30 mouse cellular contexts compared by ENCODE assay signal in genomic region chr5:111542077-111542476, GRCm38 (mm10).
DNase-seq lines count a peak whose midpoint lies in the region; ATAC-seq and TF ChIP-seq lines count a peak whose summit lies in the region.
"Had no signal": no experiment of that assay in that cellular context is flagged by ENCODE, and none has a peak within 500 bp of the region (broad histone marks: within the 10 kb centered on the region; RNA-seq: fewer than 3 reads in every experiment).

No protein-coding gene starts in this region.

- no peak overlapping the region for H3K4me3 ChIP-seq in gastrocnemius, adult 2 months
- no peak overlapping the region for H3K4me3 ChIP-seq in lung, postnatal 0 days (ENCODE audit: low read depth, low read length)
- H3K4me3 ChIP-seq: embryonic facial prominence, embryonic 12.5 days; heart, embryonic 15.5 days; intestine, embryonic 15.5 days; left cerebral cortex, adult 2 months; megakaryocyte, embryonic 14.5 days; myocyte; neural tube, embryonic 13.5 days had no signal

- WGBS in lung, postnatal 0 days, result 69% methylated on average over 3 of the region's 3 CpGs

- H3K4me1 ChIP-seq in lung, postnatal 0 days (ENCODE audit: insufficient read depth, low read depth, low read length), result no peaks in the 10 kb centered on the region

- no peaks in the 10 kb centered on the region for H3K27me3 ChIP-seq in lung, postnatal 0 days (replicated peaks; ENCODE audit: insufficient read depth, low read length)
- H3K27me3 ChIP-seq: embryonic facial prominence, embryonic 12.5 days; intestine, embryonic 15.5 days had no signal

- H3K27ac ChIP-seq in gastrocnemius, adult 2 months, result no peak overlapping the region
- H3K27ac ChIP-seq in lung, postnatal 0 days (ENCODE audit: low read length), result no peak overlapping the region
- H3K27ac ChIP-seq: embryonic facial prominence, embryonic 12.5 days; heart, embryonic 15.5 days; hindbrain, embryonic 14.5 days; intestine, embryonic 15.5 days; left cerebral cortex, adult 2 months; neural tube, embryonic 13.5 days had no signal

- H3K9ac ChIP-seq in lung, postnatal 0 days (replicated peaks; ENCODE audit: low read depth), result no peak overlapping the region
- H3K9ac ChIP-seq: embryonic facial prominence, embryonic 12.5 days; heart, embryonic 15.5 days; hindbrain, embryonic 14.5 days; intestine, embryonic 15.5 days; neural tube, embryonic 13.5 days had no signal

- no peak for TF ChIP-seq EP300 in lung, postnatal 0 days (IDR thresholded peaks at IDR 0.05)

- intact Hi-C loops in gastrocnemius, adult 2 months (cut with DNase I), result no loop called here
- intact Hi-C loops in gastrocnemius, postnatal 36 days (cut with DNase I), result no loop called here
- intact Hi-C loops in left cerebral cortex, postnatal 10 days (cut with DNase I), result no loop called here

- no peak for TF ChIP-seq CTCF in gastrocnemius, adult 2 months (IDR thresholded peaks at IDR 0.05)
- TF ChIP-seq CTCF in lung, postnatal 0 days (IDR thresholded peaks at IDR 0.05), result no peak

- H3K4me2 ChIP-seq in lung, postnatal 0 days (replicated peaks; ENCODE audit: low read depth, low read length), result no peak overlapping the region
- H3K4me2 ChIP-seq: embryonic facial prominence, embryonic 12.5 days; heart, embryonic 15.5 days; hindbrain, embryonic 14.5 days; intestine, embryonic 15.5 days; neural tube, embryonic 13.5 days had no signal

- ATAC-seq in lung, postnatal 0 days, result 0 out of 2 replicates have a peak, but pooled peaks have one; percentile 17
- ATAC-seq in megakaryocyte progenitor cell, adult 5-6 weeks (replicated peaks; ENCODE audit: poor library complexity), result peak; percentile 64
- ATAC-seq: activated CD4-positive, CD25-positive, alpha-beta regulatory T cell, adult 4 months; intestine, embryonic 15.5 days; midbrain, embryonic 16.5 days; Patski had no signal

- peak; percentile 11 for DNase-seq in gastrocnemius, adult 2 months
- DNase-seq in gastrocnemius, postnatal 36 days, result no peak
- no peak for DNase-seq in lung, postnatal 0 days (ENCODE audit: low spot score)
- no peak for DNase-seq in lung, postnatal 4 days
- no peak for DNase-seq in left cerebral cortex, postnatal 10 days (ENCODE audit: extremely low spot score in 1 of 2, low spot score in 2 of 2)
- no peak for DNase-seq in left cerebral cortex, adult 9 months (ENCODE audit: low spot score in 2 of 2)
- DNase-seq: adrenal gland, adult 8-10 months; cerebellum, adult 11-12 months; cerebellum, postnatal 14 days; heart, postnatal 4 days; kidney, postnatal 4 days; layer of hippocampus, adult 9-11 months; lung, adult 18-20 months; lung, postnatal 14 days; retina, postnatal 1 day; right cerebral cortex, postnatal 25 days; spleen, adult 18-20 months; thymus, postnatal 25 days had no signal

- no peaks in the 10 kb centered on the region for H3K9me3 ChIP-seq in lung, postnatal 0 days (ENCODE audit: low read length)
- H3K9me3 ChIP-seq: embryonic facial prominence, embryonic 12.5 days; heart, embryonic 15.5 days; intestine, embryonic 15.5 days; megakaryocyte, embryonic 14.5 days; neural tube, embryonic 13.5 days had no signal

- no peaks in the 10 kb centered on the region for H3K36me3 ChIP-seq in lung, postnatal 0 days (ENCODE audit: insufficient read depth, low read length)
- H3K36me3 ChIP-seq: embryonic facial prominence, embryonic 12.5 days; heart, embryonic 15.5 days; intestine, embryonic 15.5 days; neural tube, embryonic 13.5 days had no signal
